Mouse (Mus musculus): ENCODE data around the gene Csad.
"Not testable (repeated sequence)": the region's sequence is repeated elsewhere in the genome, so short reads cannot be mapped to it uniquely, and the experiment has no call there.

- TF ChIP-seq POLR2A (IDR thresholded peaks at IDR 0.05; ENCODE audit: borderline replicate concordance, control insufficient read depth, low read depth, low read length); CTCF (IDR thresholded peaks at IDR 0.05; ENCODE audit: control insufficient read depth, insufficient read depth, low read length): not testable (repeated sequence)
Observed at GRCm38 (mm10) chr15:102225619-102226018, 21.1 kb upstream of the Csad start.
